In genomic region chr6:125333112-125333899, GRCm38 (mm10) we compare ENCODE assay signal across 32 mouse cellular contexts. TPM values are rescaled to one million over a fixed set of nuclear protein-coding genes. Genes with fewer than 3 reads are reported as not detected.
DNase-seq lines count a peak whose midpoint lies in the region; ATAC-seq and TF ChIP-seq lines count a peak whose summit lies in the region.
"Had no signal": no experiment of that assay in that cellular context is flagged by ENCODE, and none has a peak within 500 bp of the region (broad histone marks: within the 10 kb centered on the region; RNA-seq: fewer than 3 reads in every experiment).

No protein-coding gene starts in this region.

- H3K79me2 ChIP-seq in liver, adult 2 months (ENCODE audit: control insufficient read depth, insufficient read depth, low read length), result no peaks in the 10 kb centered on the region

- H3K9me3 ChIP-seq in midbrain, embryonic 15.5 days, result no peaks in the 10 kb centered on the region
- H3K9me3 ChIP-seq: embryonic facial prominence, embryonic 10.5 days; forebrain, embryonic 10.5 days; heart, embryonic 12.5 days; hindbrain, embryonic 13.5 days; kidney, embryonic 15.5 days; limb, embryonic 13.5 days; megakaryocyte, embryonic 14.5 days; midbrain, embryonic 13.5 days had no signal

- H3K4me1 ChIP-seq in liver, adult 2 months (ENCODE audit: control insufficient read depth, insufficient read depth, low read length), result peaks cover 2% of the 10 kb centered on the region; the same call in 1 of the 2 replicates
- H3K4me1 ChIP-seq in bone marrow, adult 2 months (ENCODE audit: control insufficient read depth, insufficient read depth, low read length), result peaks cover 2% of the 10 kb centered on the region; the same call in 1 of the 2 replicates
- H3K4me1 ChIP-seq in brown adipose tissue, adult 24 weeks (ENCODE audit: control insufficient read depth, insufficient read depth, insufficient read length, low read length), result peaks cover 2% of the 10 kb centered on the region; the same call in 1 of the 2 replicates
- H3K4me1 ChIP-seq in midbrain, embryonic 15.5 days, result peaks cover 8% of the 10 kb centered on the region; the same call in 1 of the 2 replicates

- H3K36me3 ChIP-seq in liver, adult 2 months (ENCODE audit: control insufficient read depth, insufficient read depth, low read length), result no peaks in the 10 kb centered on the region
- no peaks in the 10 kb centered on the region for H3K36me3 ChIP-seq in midbrain, embryonic 15.5 days (replicated peaks)
- H3K36me3 ChIP-seq: embryonic facial prominence, embryonic 10.5 days; forebrain, embryonic 10.5 days; G1E; heart, embryonic 12.5 days; hindbrain, embryonic 13.5 days; kidney, embryonic 15.5 days; limb, embryonic 13.5 days; midbrain, embryonic 13.5 days had no signal

- H3K27ac ChIP-seq in liver, adult 2 months (replicated peaks; ENCODE audit: insufficient read depth, low read depth, low read length), result no peak overlapping the region; the same call in 1 of the 2 replicates
- H3K27ac ChIP-seq in bone marrow, adult 2 months (ENCODE audit: control insufficient read depth, insufficient read depth, low read depth, low read length, poor library complexity), result peak overlapping the region; percentile 30; the same call in 1 of the 2 replicates
- 0 out of 2 replicates have a peak overlapping the region, but pooled peaks have one; percentile 3 for H3K27ac ChIP-seq in brown adipose tissue, adult 24 weeks (replicated peaks; ENCODE audit: low read depth, low read length)
- H3K27ac ChIP-seq in midbrain, embryonic 15.5 days, result no peak overlapping the region
- H3K27ac ChIP-seq: embryonic facial prominence, embryonic 10.5 days; forebrain, embryonic 10.5 days; hindbrain, embryonic 13.5 days; kidney, embryonic 15.5 days; limb, embryonic 13.5 days; midbrain, embryonic 13.5 days had no signal

- WGBS in liver, adult 2 months, result 62% methylated on average over 14 of the region's 14 CpGs
- 42% methylated on average over 14 of the region's 14 CpGs for WGBS in bone marrow, adult 2 months
- WGBS in midbrain, embryonic 15.5 days, result 74% methylated on average over 14 of the region's 14 CpGs

- H3K27me3 ChIP-seq in liver, adult 2 months (ENCODE audit: control insufficient read depth, insufficient read depth, low read length), result no peaks in the 10 kb centered on the region
- no peaks in the 10 kb centered on the region for H3K27me3 ChIP-seq in midbrain, embryonic 15.5 days (replicated peaks)
- H3K27me3 ChIP-seq: kidney, embryonic 15.5 days; limb, embryonic 13.5 days; Patski had no signal

- H3K9ac ChIP-seq in liver, adult 2 months (ENCODE audit: low read depth, low read length), result no peak overlapping the region
- no peak overlapping the region for H3K9ac ChIP-seq in midbrain, embryonic 15.5 days
- H3K9ac ChIP-seq: heart, embryonic 12.5 days; hindbrain, embryonic 13.5 days; kidney, embryonic 15.5 days; limb, embryonic 13.5 days; midbrain, embryonic 13.5 days had no signal

- no peak for TF ChIP-seq CTCF in liver, adult 2 months (IDR thresholded peaks at IDR 0.05; ENCODE audit: low read depth, low read length)
- TF ChIP-seq CTCF in bone marrow, adult 2 months (IDR thresholded peaks at IDR 0.05; ENCODE audit: control insufficient read depth, insufficient read depth, low read length), result no peak

- no peak overlapping the region for H3K4me2 ChIP-seq in midbrain, embryonic 15.5 days
- H3K4me2 ChIP-seq: heart, embryonic 12.5 days; hindbrain, embryonic 13.5 days; kidney, embryonic 15.5 days; limb, embryonic 13.5 days; midbrain, embryonic 13.5 days had no signal

- no peak for TF ChIP-seq POLR2A in liver, adult 2 months (IDR thresholded peaks at IDR 0.05; ENCODE audit: extremely low read depth, insufficient read depth, low read length)
- TF ChIP-seq POLR2A in bone marrow, adult 2 months (IDR thresholded peaks at IDR 0.05; ENCODE audit: borderline replicate concordance, control insufficient read depth, low read depth, low read length), result no peak

- DNase-seq in liver, adult 2 months (ENCODE audit: extremely low read depth, low read depth, low spot score), result peak; percentile 87
- no peak for DNase-seq in liver
- peak; percentile 74 to 78 for DNase-seq in monocyte, adult 2 months (ENCODE audit: low read depth in 1 of 2, low spot score in 2 of 2)
- DNase-seq in urinary bladder, postnatal 36 days (ENCODE audit: low spot score in 2 of 2), result no peak
- DNase-seq: adrenal gland, adult 2 months; B cell, adult 2 months; cerebellum, adult 2 months; heart, postnatal 10 days; kidney, adult 11 months; kidney, postnatal 36 days; right cerebral cortex, adult 18-20 months; thymus, adult 18-20 months; thymus, postnatal 4 days had no signal

- no peak overlapping the region for H3K4me3 ChIP-seq in liver, adult 2 months (ENCODE audit: insufficient read depth, low read depth, low read length)
- H3K4me3 ChIP-seq in bone marrow, adult 2 months (replicated peaks; ENCODE audit: control insufficient read depth, low read depth, low read length), result no peak overlapping the region
- no peak overlapping the region for H3K4me3 ChIP-seq in brown adipose tissue, adult 24 weeks (ENCODE audit: insufficient read depth, low read depth, low read length)
- no peak overlapping the region for H3K4me3 ChIP-seq in midbrain, embryonic 15.5 days
- H3K4me3 ChIP-seq: embryonic facial prominence, embryonic 10.5 days; forebrain, embryonic 10.5 days; heart, embryonic 12.5 days; hindbrain, embryonic 13.5 days; kidney, embryonic 15.5 days; limb, embryonic 13.5 days; megakaryocyte, embryonic 14.5 days; midbrain, embryonic 13.5 days; myocyte had no signal

- ATAC-seq in midbrain, embryonic 15.5 days (replicated peaks), result no peak
- ATAC-seq: midbrain, embryonic 13.5 days; Patski had no signal

RNA-seq across cellular contexts. Expression of gene Scnn1a, which starts 12.8 kb away (rescaled TPM):
- 3.0 and 6.7 TPM in 2 replicates for total RNA-seq in liver, adult 2 months (2014; rRNA removed)
- polyA plus RNA-seq in liver, adult 2 months (2012; rRNA removed), result 16.5 and 24.8 TPM in 2 replicates
- 1.7 and 5.6 TPM in 2 replicates for polyA plus RNA-seq in bone marrow, adult 2 months (2011; ENCODE audit: insufficient read depth, insufficient read length, low replicate concordance, missing spikeins)
- polyA plus RNA-seq in brown adipose tissue, adult 24 weeks (2012; ENCODE audit: insufficient read depth, insufficient read length, missing spikeins), result 0.88 and 1.1 TPM in 2 replicates
- 0.70 and 0.72 TPM in 2 replicates for polyA plus RNA-seq in midbrain, embryonic 15.5 days (2015; fragmentation: Nextera tagmentation; extraction: Ambion mirVana)
- total RNA-seq: CH12.LX had no signal
- polyA plus RNA-seq: G1E had no signal

RNA-seq across cellular contexts. Expression of gene Tnfrsf1a, which starts 15.9 kb away (rescaled TPM):
- 21.0 and 28.6 TPM in 2 replicates for total RNA-seq in liver, adult 2 months (2014; rRNA removed)
- polyA plus RNA-seq in liver, adult 2 months (2012; rRNA removed), result 89.3 and 110 TPM in 2 replicates
- 18.4 and 63.5 TPM in 2 replicates for polyA plus RNA-seq in bone marrow, adult 2 months (2011; ENCODE audit: insufficient read depth, insufficient read length, low replicate concordance, missing spikeins)
- polyA plus RNA-seq in brown adipose tissue, adult 24 weeks (2012; ENCODE audit: insufficient read depth, insufficient read length, missing spikeins), result 52.3 and 69.7 TPM in 2 replicates
- polyA plus RNA-seq in midbrain, embryonic 15.5 days (2015; fragmentation: Nextera tagmentation; extraction: Ambion mirVana), result 11.6 and 14.6 TPM in 2 replicates
- total RNA-seq: G1E had no signal

RNA-seq across cellular contexts. Expression of gene Ltbr, which starts 19.6 kb away (rescaled TPM):
- 55.9 and 57.1 TPM in 2 replicates for total RNA-seq in liver, adult 2 months (2014; rRNA removed)
- 102 and 106 TPM in 2 replicates for polyA plus RNA-seq in liver, adult 2 months (2012; rRNA removed)
- 12.4 and 23.2 TPM in 2 replicates for polyA plus RNA-seq in bone marrow, adult 2 months (2011; ENCODE audit: insufficient read depth, insufficient read length, low replicate concordance, missing spikeins)
- polyA plus RNA-seq in brown adipose tissue, adult 24 weeks (2012; ENCODE audit: insufficient read depth, insufficient read length, missing spikeins), result 30.9 and 34.5 TPM in 2 replicates
- 14.2 and 16.4 TPM in 2 replicates for polyA plus RNA-seq in midbrain, embryonic 15.5 days (2015; fragmentation: Nextera tagmentation; extraction: Ambion mirVana)
- total RNA-seq: CH12.LX, G1E had no signal
- polyA plus RNA-seq: G1E had no signal

RNA-seq across cellular contexts. Expression of gene Plekhg6, which starts 47.3 kb away (rescaled TPM):
- 3.0 and 3.6 TPM in 2 replicates for total RNA-seq in liver, adult 2 months (2014; rRNA removed)
- polyA plus RNA-seq in liver, adult 2 months (2012; rRNA removed), result 5.0 and 5.9 TPM in 2 replicates
- 0.45 TPM in 1 of 2 replicates, not detected in the other for polyA plus RNA-seq in bone marrow, adult 2 months (2011; ENCODE audit: insufficient read depth, insufficient read length, low replicate concordance, missing spikeins)
- 0.33 TPM in 1 of 2 replicates, not detected in the other for polyA plus RNA-seq in brown adipose tissue, adult 24 weeks (2012; ENCODE audit: insufficient read depth, insufficient read length, missing spikeins)
- 0.23 and 0.32 TPM in 2 replicates for polyA plus RNA-seq in midbrain, embryonic 15.5 days (2015; fragmentation: Nextera tagmentation; extraction: Ambion mirVana)
- total RNA-seq: CH12.LX; G1E; heart, postnatal 10 days had no signal
- polyA plus RNA-seq: G1E; heart, embryonic 12.5 days had no signal

RNA-seq across cellular contexts. Expression of gene Tuba3a, which starts 47.5 kb away (rescaled TPM):
- not detected in 2 replicates for total RNA-seq in liver, adult 2 months (2014; rRNA removed)
- 0.12 TPM in 1 of 2 replicates, not detected in the other for polyA plus RNA-seq in liver, adult 2 months (2012; rRNA removed)
- polyA plus RNA-seq in bone marrow, adult 2 months (2011; ENCODE audit: insufficient read depth, insufficient read length, low replicate concordance, missing spikeins), result not detected in 2 replicates
- not detected in 2 replicates for polyA plus RNA-seq in brown adipose tissue, adult 24 weeks (2012; ENCODE audit: insufficient read depth, insufficient read length, missing spikeins)
- polyA plus RNA-seq in midbrain, embryonic 15.5 days (2015; fragmentation: Nextera tagmentation; extraction: Ambion mirVana), result not detected in 2 replicates
- total RNA-seq: adrenal gland, adult 2 months; adrenal gland, postnatal 4 days; CH12.LX; G1E; gastrocnemius, postnatal 4 days; heart, postnatal 10 days; left cerebral cortex, postnatal 25 days had no signal
- polyA plus RNA-seq: adrenal gland, adult 2 months; cerebellum, adult 2 months; G1E; heart, embryonic 12.5 days; hindbrain, embryonic 13.5 days; myocyte; neural tube, embryonic 14.5 days; Patski had no signal

Comparison
In these comparisons a context has a peak if more than half of its experiments do, and no peak if none do; other contexts are left out.
1. DNase-seq: peak in liver, adult 2 months (single experiment) and monocyte, adult 2 months (2 of 2); none in liver (single experiment) and urinary bladder, postnatal 36 days (0 of 2).
2. H3K27ac ChIP-seq: peak in bone marrow, adult 2 months (single experiment) and brown adipose tissue, adult 24 weeks (single experiment); none in liver, adult 2 months (single experiment) and midbrain, embryonic 15.5 days (single experiment).